Mouse (Mus musculus) midbrain, embryonic 13.5 days (tissue): ENCODE measurements around the gene Lama1. TPM values are rescaled to one million over a fixed set of nuclear protein-coding genes. Genes with fewer than 3 reads are reported as not detected.
A peak's percentile ranks its signal among the peaks of the same experiment; 100 is the strongest.

ENCODE experiments used
- ATAC-seq: fragments of 200-750 bp; cut with Nextera tagmentation; 2 replicates; pipeline ENCODE4 v1.8.0; 2017; ENCODE audit warnings: mild to moderate bottlenecking, moderate TSS enrichment, moderate library complexity
- H3K27ac ChIP-seq: fragments of 300-500 bp; sonication (generic); 2 replicates; pipeline ENCODE4 v1.5.1; 2015; ENCODE audit warnings: inconsistent platforms, mild to moderate bottlenecking, moderate library complexity
- H3K27me3 ChIP-seq: fragments of 300-500 bp; sonication (generic); 2 replicates; pipeline ENCODE4 v1.6.1; 2015; ENCODE audit warnings: mild to moderate bottlenecking, inconsistent platforms
- H3K36me3 ChIP-seq: fragments of 300-500 bp; sonication (generic); 2 replicates; pipeline ENCODE4 v1.6.1; 2015; ENCODE audit warnings: mild to moderate bottlenecking, inconsistent platforms
- H3K4me1 ChIP-seq: fragments of 300-500 bp; sonication (generic); replicated peaks from 2 replicates; pipeline ENCODE4 v1.6.1; 2015; ENCODE audit warnings: inconsistent platforms
- H3K4me2 ChIP-seq: fragments of 300-500 bp; sonication (generic); replicated peaks from 2 replicates; pipeline ENCODE4 v1.6.1; 2015; ENCODE audit warnings: moderate library complexity, mild to moderate bottlenecking, inconsistent platforms
- H3K4me3 ChIP-seq: fragments of 300-500 bp; sonication (generic); replicated peaks from 2 replicates; pipeline ENCODE4 v1.5.1; 2015; ENCODE audit warnings: mild to moderate bottlenecking, inconsistent platforms
- H3K9ac ChIP-seq: fragments of 300-500 bp; sonication (generic); replicated peaks from 2 replicates; pipeline ENCODE4 v1.6.1; 2015; ENCODE audit warnings: mild to moderate bottlenecking, inconsistent platforms
- H3K9me3 ChIP-seq: fragments of 300-500 bp; sonication (generic); 2 replicates; pipeline ENCODE4 v1.6.1; 2016; ENCODE audit warnings: mild to moderate bottlenecking, inconsistent platforms
- WGBS: fragments of 180-500 bp; shearing (Covaris S2); methylation state at CpG from one replicate; pipeline ENCODE4 v1.1.7; 2015; 5-methylcytosine and 5-hydroxymethylcytosine counted together
- polyA plus RNA-seq: library from polyadenylated mRNA; unstranded; fragments of >200 nt; fragmentation: Nextera tagmentation; extraction: Ambion mirVana; gene quantifications from 2 replicates; pipeline ENCODE4 v1.2.1, GENCODE M21; 2015

Lama1 gene
- polyA plus RNA-seq, 1 experiment from 2014 or later, result 10.3 TPM

GRCm38 (mm10) chr17:67697461-67697891, 417 bp downstream of the Lama1 start:
- ATAC-seq, result peak; percentile 78
- peak overlapping the region; percentile 89 for H3K9ac ChIP-seq
- peaks cover 47% of the 10 kb centered on the region for H3K4me1 ChIP-seq
- peak overlapping the region; percentile 82 for H3K4me3 ChIP-seq
- WGBS, result 0% methylated on average over 32 of the region's 32 CpGs
- H3K9me3 ChIP-seq, result no peaks in the 10 kb centered on the region
- peaks cover 11% of the 10 kb centered on the region; the same call in 1 of the 2 replicates for H3K27me3 ChIP-seq
- H3K27ac ChIP-seq, result peak overlapping the region; percentile 70
- H3K4me2 ChIP-seq, result peak overlapping the region; percentile 96
- no peaks in the 10 kb centered on the region for H3K36me3 ChIP-seq

- Histone ChIP-seq H3K36me3 (no peaks in the 10 kb centered on the region), H3K4me3 (peak overlapping the region; percentile 82), H3K9me3 (no peaks in the 10 kb centered on the region), H3K27me3 (peaks cover 11% of the 10 kb centered on the region; the same call in 1 of the 2 replicates), H3K27ac (peak overlapping the region; percentile 76), H3K4me2 (peak overlapping the region; percentile 96), H3K9ac (peak overlapping the region; percentile 89), H3K4me1 (peaks cover 48% of the 10 kb centered on the region)
- ATAC-seq, result peak; percentile 82
- 0% methylated on average over 13 of the region's 13 CpGs for WGBS
Observed at GRCm38 (mm10) chr17:67698301-67698700, 1.2 kb downstream of the Lama1 start.

GRCm38 (mm10) chr17:67701761-67702160, 4.7 kb downstream of the Lama1 start:
- no peak overlapping the region for H3K9ac ChIP-seq
- no peaks in the 10 kb centered on the region for H3K9me3 ChIP-seq
- no peak overlapping the region for H3K4me3 ChIP-seq
- no peaks in the 10 kb centered on the region for H3K36me3 ChIP-seq
- no peak for ATAC-seq
- peaks cover 47% of the 10 kb centered on the region for H3K4me1 ChIP-seq
- WGBS, result 12% methylated on average over 9 of the region's 9 CpGs
- no peak overlapping the region for H3K27ac ChIP-seq
- H3K27me3 ChIP-seq, result peaks cover 6% of the 10 kb centered on the region; the same call in 1 of the 2 replicates
- H3K4me2 ChIP-seq, result peak overlapping the region; percentile 29

- H3K36me3 ChIP-seq, result no peaks in the 10 kb centered on the region
- no peak overlapping the region for H3K4me2 ChIP-seq
- no peak for ATAC-seq
- H3K9ac ChIP-seq, result no peak overlapping the region
- H3K27ac ChIP-seq, result no peak overlapping the region
- H3K4me3 ChIP-seq, result no peak overlapping the region
- H3K9me3 ChIP-seq, result no peaks in the 10 kb centered on the region
- WGBS, result 57% methylated on average over 3 of the region's 3 CpGs
- peaks cover 42% of the 10 kb centered on the region for H3K4me1 ChIP-seq
- peaks cover 6% of the 10 kb centered on the region; the same call in 1 of the 2 replicates for H3K27me3 ChIP-seq
Observed at GRCm38 (mm10) chr17:67702941-67703340, 5.9 kb downstream of the Lama1 start.

GRCm38 (mm10) chr17:67705035-67705769, 8.1 kb downstream of the Lama1 start:
- H3K27ac ChIP-seq, result no peak overlapping the region
- no peak overlapping the region for H3K9ac ChIP-seq
- no peak for ATAC-seq
- no peaks in the 10 kb centered on the region for H3K9me3 ChIP-seq
- peaks cover 5% of the 10 kb centered on the region; the same call in 1 of the 2 replicates for H3K27me3 ChIP-seq
- H3K4me1 ChIP-seq, result peaks cover 39% of the 10 kb centered on the region
- H3K4me3 ChIP-seq, result no peak overlapping the region
- H3K4me2 ChIP-seq, result no peak overlapping the region
- 89% methylated on average over 10 of the region's 10 CpGs for WGBS
- H3K36me3 ChIP-seq, result no peaks in the 10 kb centered on the region

GRCm38 (mm10) chr17:67706372-67706771, 9.3 kb downstream of the Lama1 start:
- WGBS, result 90% methylated on average over 5 of the region's 5 CpGs
- H3K9me3 ChIP-seq, result no peaks in the 10 kb centered on the region

GRCm38 (mm10) chr17:67707793-67708364, 10.8 kb downstream of the Lama1 start:
- ATAC-seq, result no peak
- Histone ChIP-seq H3K4me3 (no peak overlapping the region), H3K9me3 (no peaks in the 10 kb centered on the region), H3K9ac (no peak overlapping the region), H3K36me3 (no peaks in the 10 kb centered on the region), H3K27ac (no peak overlapping the region), H3K4me2 (no peak overlapping the region), H3K27me3 (no peaks in the 10 kb centered on the region), H3K4me1 (peaks cover 27% of the 10 kb centered on the region)
- 81% methylated on average over 13 of the region's 13 CpGs for whole genome bisulfite sequencing

More at GRCm38 (mm10) chr17:67706372-67706771, 9.3 kb downstream of the Lama1 start:
- Histone ChIP-seq H3K4me3 (no peak overlapping the region), H3K27me3 (no peaks in the 10 kb centered on the region), H3K4me2 (no peak overlapping the region), H3K9ac (no peak overlapping the region), H3K27ac (no peak overlapping the region), H3K36me3 (no peaks in the 10 kb centered on the region), H3K4me1 (peaks cover 37% of the 10 kb centered on the region)
- ATAC-seq, result no peak

GRCm38 (mm10) chr17:67710377-67710781, 13.3 kb downstream of the Lama1 start:
- ATAC-seq, result 0 out of 2 replicates have a peak, but pooled peaks have one; percentile 27
- WGBS, result 43% methylated on average over 6 of the region's 6 CpGs
- no peaks in the 10 kb centered on the region for H3K9me3 ChIP-seq

GRCm38 (mm10) chr17:67711361-67711760, 14.3 kb downstream of the Lama1 start:
- H3K4me3 ChIP-seq, result no peak overlapping the region
- H3K27me3 ChIP-seq, result no peaks in the 10 kb centered on the region
- no peak for ATAC-seq
- peaks cover 27% of the 10 kb centered on the region for H3K4me1 ChIP-seq
- no peaks in the 10 kb centered on the region for H3K36me3 ChIP-seq
- no peak overlapping the region for H3K9ac ChIP-seq
- WGBS, result 60% methylated on average over 4 of the region's 4 CpGs
- no peaks in the 10 kb centered on the region for H3K9me3 ChIP-seq
- no peak overlapping the region for H3K27ac ChIP-seq
- no peak overlapping the region for H3K4me2 ChIP-seq

More at GRCm38 (mm10) chr17:67710377-67710781, 13.3 kb downstream of the Lama1 start:
- Histone ChIP-seq H3K4me1 (peaks cover 27% of the 10 kb centered on the region), H3K4me3 (no peak overlapping the region), H3K27ac (peak overlapping the region; percentile 30; the same call in 1 of the 2 replicates), H3K27me3 (no peaks in the 10 kb centered on the region), H3K36me3 (no peaks in the 10 kb centered on the region), H3K9ac (no peak overlapping the region), H3K4me2 (no peak overlapping the region)

GRCm38 (mm10) chr17:67712929-67713328, 15.9 kb downstream of the Lama1 start:
- H3K27ac ChIP-seq, result no peak overlapping the region
- no peak for ATAC-seq
- no peak overlapping the region for H3K9ac ChIP-seq
- H3K4me2 ChIP-seq, result no peak overlapping the region
- H3K27me3 ChIP-seq, result no peaks in the 10 kb centered on the region
- no peak overlapping the region for H3K4me3 ChIP-seq
- no peaks in the 10 kb centered on the region for H3K9me3 ChIP-seq
- H3K36me3 ChIP-seq, result peaks cover 8% of the 10 kb centered on the region
- peaks cover 24% of the 10 kb centered on the region for H3K4me1 ChIP-seq
- 74% methylated on average over 7 of the region's 7 CpGs for WGBS

GRCm38 (mm10) chr17:67715466-67715865, 18.4 kb downstream of the Lama1 start:
- Histone ChIP-seq H3K36me3 (peaks cover 15% of the 10 kb centered on the region), H3K9me3 (no peaks in the 10 kb centered on the region), H3K27ac (no peak overlapping the region), H3K9ac (no peak overlapping the region), H3K27me3 (no peaks in the 10 kb centered on the region), H3K4me1 (peaks cover 6% of the 10 kb centered on the region), H3K4me3 (no peak overlapping the region), H3K4me2 (0 out of 2 replicates have a peak overlapping the region, but pooled peaks have one; percentile 11)
- WGBS, result 77% methylated on average over 19 of the region's 19 CpGs
- peak; percentile 62; the same call in 1 of the 2 replicates for ATAC-seq

- peaks cover 13% of the 10 kb centered on the region for H3K36me3 ChIP-seq
- no peak overlapping the region for H3K9ac ChIP-seq
- H3K9me3 ChIP-seq, result no peaks in the 10 kb centered on the region
- ATAC-seq, result no peak
- H3K27ac ChIP-seq, result no peak overlapping the region
- H3K4me3 ChIP-seq, result no peak overlapping the region
- WGBS, result 57% methylated on average over 7 of the region's 7 CpGs
- 0 out of 2 replicates have a peak, but pooled peaks cover 3% of the 10 kb centered on the region for H3K4me1 ChIP-seq
- no peak overlapping the region for H3K4me2 ChIP-seq
- H3K27me3 ChIP-seq, result no peaks in the 10 kb centered on the region
Observed at GRCm38 (mm10) chr17:67722055-67722454, 25.0 kb downstream of the Lama1 start.
